Mouse (Mus musculus) monocyte, adult 5-6 weeks (primary cell): Measurements from ENCODE around the gene Chst8. TPM values are rescaled to one million over a fixed set of nuclear protein-coding genes. Genes with fewer than 3 reads are reported as not detected.

ENCODE experiments used
- ATAC-seq: fragments of 153-309, 156-312 bp; replicated peaks from 2 replicates; pipeline ENCODE4 v1.8.0; 2017; ENCODE audit warnings: mild to moderate bottlenecking; ENCODE audit not compliant: low TSS enrichment, insufficient number of reproducible peaks, severe bottlenecking, poor library complexity, low FRiP score
- total RNA-seq: library from RNA; stranded (forward); fragments of 200-1000, 200-491, 200-594 nt; gene quantifications from 3 replicates; pipeline ENCODE4 v1.2.3, GENCODE M21; 2017

Chst8 gene
- total RNA-seq, 1 experiment from 2014 or later, result not detected

DNA sequence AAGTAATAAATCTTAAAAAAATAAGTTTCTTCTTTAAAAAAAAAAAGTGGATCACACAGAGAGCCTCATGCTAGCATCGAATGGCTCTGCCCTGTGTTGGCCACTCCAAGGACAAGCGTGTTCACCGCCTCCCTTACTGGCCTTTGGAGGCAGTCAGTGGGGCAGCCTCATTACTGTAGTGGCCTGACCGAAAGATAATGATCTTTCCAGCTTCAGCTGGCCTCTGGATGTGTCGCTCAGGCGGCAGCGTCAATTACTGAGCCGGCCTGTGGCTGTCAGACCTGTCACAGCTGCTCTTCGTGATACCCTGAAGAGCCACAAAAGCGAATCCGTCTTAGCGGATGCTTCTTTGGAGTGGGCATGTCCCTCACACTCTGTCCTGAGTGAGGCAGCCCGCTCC lies 122.4 kb downstream of the Chst8 start:
- no peak for ATAC-seq

DNA sequence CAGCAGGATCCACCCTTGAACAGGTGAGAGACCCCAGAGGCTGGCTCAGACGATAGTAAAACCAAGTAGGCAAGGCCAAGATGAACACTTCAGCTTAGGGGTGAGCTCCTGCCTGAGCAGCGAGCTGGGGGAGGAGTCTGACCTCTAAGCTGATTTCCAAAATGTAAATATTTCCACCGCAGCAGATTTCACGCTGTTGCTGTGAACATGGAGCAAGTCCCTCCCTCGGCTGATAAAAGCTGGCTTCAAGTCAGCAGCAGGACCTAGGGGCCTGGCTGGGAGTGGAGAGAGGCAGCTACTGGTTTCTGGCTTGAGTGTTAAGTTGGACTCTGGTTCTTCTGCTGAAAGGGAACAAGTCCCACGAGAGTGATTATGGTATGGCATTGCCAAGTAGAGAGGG lies 123.5 kb downstream of the Chst8 start:
- no peak for ATAC-seq

DNA sequence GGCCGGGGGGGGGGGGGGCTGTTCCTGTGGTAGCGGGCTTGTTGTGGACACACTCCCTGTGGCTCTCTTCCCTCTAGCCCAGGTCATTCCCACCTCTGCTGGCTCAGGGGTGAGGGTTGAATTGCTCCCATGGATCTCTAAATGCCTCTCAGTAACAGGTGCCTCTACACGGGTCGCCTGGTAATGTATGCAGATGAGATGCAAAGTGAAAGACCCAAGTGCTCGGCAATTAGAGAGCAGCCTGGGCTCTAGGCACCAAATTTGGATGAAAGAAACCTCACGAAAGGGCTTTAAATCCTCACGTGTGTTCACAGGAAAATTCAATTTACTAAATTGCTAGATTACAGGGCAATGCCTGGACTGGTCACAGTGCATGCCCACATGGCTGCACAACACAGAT lies 126.7 kb downstream of the Chst8 start:
- ATAC-seq, result no peak

DNA sequence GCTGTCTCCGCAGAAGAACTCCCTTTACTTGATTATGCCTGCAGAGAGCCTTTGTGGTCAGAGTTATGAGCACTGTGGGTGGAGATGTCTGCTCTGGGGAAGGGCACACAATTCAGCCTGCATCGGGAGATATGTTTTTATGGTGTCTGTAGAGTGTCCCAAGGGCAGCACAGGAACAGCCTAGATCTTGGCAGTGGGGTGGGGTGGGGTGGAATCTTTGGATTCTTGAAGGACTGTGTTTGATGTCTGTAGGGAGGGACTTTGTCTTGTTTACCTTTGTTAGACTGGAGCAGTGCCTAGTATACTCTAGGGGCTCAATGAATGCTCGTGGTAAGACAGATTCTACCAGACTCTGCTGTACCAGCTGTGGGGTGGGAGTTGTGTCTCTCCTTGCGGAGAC lies 127.3 kb downstream of the Chst8 start:
- no peak for ATAC-seq

DNA sequence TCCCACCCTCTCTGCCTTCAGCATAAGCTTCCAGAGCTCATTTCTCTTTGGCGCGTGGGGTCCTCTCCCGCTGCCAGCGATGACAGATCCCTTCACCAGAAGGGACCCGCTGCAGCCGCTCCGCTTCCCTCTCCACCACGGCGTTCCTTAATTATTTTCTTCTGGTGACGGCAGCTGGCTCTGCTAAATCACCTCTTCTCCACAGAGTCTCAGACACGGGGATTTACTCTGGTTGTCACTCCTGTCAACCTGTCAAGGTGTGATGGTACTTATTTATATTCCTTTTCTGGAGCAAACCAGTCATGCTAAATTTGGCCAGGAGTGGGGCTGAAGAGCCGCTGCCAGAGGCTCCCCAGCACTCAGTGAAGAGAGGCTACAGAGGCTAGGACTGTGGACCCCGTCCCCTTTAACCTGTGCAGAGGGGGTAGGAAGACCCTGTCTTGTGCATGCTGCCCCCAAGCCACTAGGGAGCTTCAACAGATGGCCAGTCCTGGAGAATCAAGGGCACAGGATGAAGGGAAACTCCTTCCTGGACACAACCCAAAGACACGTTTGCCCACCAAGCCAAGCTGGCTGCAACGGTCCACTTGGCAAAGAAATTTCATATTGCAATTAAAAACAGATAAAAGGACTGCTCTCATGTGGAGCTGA lies 131.6 kb downstream of the Chst8 start:
- ATAC-seq, result no peak

DNA sequence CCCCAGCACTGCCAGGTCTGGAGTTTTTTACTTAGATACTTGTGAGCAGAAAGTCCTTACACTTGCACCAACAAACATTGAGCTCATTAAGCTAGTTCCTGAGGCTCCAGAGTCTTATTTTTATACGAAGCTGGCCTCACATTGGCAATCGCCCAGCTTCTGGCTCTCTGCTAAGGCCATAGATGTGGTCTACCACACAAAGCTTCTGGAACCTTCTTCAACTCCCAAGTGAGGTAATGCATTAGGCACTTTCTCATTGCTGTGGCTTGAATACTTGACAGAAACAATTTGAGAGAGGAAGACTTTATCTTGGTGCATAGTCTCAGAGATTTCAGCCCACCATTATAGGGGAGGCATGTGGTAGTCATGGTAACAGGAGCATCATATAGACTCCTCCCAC lies 132.6 kb downstream of the Chst8 start:
- ATAC-seq, result no peak

DNA sequence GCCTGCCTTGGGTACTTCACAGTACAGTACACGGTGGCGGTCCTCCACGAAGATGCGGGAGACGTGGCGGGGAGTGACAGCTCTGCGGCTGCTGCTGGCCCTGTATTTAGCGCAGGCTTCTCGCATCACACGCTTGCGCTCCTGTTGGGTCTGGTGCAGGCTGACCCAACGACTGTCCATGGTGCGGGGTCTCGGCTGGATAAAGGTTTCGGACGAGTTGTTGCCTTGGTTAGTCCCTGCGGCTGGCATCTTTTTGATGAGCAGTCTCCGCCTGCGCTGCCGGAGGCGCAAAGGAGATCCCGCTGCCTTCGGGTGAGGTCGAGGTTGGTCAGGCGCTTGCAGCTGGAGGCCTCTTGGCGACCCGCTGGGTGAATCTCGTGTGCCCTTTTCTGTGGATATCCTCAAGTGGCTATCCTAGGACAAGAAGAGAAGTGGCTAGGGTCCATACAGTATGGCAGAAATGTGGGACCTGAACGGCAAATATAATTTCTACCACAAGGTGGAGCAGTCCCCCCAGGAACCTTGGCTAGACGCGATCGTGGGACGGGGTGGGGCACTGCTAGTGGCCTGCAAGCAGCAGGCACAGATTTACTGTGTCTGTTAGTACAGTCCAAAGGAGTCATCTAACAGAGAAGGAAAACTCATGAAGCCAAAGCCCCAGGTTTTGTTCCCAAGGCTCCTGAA lies 136.5 kb downstream of the Chst8 start:
- ATAC-seq, result no peak

DNA sequence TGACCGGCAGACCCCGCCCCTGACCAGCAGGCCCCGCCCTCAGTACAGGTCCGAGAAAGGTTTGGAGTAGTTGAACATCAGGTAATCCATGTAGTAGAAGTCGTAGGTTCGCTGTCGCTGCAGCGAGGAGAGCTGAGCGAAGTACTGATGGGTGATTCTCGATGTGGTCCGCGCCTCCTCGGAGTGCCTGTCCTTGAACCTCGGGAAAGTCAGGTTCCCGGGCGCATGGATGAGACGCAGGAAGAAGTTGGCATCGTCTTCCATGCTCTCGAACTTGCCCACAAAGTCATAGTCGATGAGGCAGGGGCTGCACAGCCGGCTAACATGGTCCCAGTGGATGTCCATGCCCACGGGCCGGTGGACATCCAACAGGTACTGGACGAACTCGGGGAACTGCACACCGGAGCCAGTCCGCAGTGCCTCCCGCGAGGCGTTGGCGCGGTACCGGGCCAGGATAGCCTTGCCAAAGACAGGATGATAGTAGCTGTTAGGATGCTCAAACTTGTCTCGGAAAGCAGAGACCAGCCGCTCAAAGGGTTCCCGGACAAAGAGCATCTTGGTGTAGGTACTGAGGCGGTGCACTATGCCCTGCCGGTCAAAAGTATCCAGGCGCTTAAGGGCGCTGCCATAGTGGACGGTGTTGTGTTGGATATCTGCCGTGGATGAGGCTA lies 137.3 kb downstream of the Chst8 start:
- ATAC-seq, result no peak

DNA sequence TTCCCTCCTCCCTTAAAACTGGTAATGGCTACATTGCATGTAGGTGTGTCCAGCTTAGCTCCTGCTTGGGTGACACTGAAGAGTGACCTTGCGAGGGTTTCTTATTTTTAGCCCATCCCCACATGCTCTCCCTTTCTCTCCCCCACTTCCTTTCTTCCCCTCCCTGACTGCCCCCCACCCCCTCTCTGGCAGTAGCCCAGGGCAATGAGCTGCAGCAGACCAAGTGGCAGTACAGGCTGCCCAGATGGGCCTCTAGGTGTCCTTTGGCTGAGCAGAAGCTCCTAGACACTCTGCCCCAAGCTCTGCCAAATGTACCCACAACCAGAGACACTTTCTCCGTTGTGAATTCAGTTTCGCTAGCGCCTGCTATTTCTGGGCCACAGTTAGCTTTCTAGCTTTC lies 139.6 kb downstream of the Chst8 start:
- ATAC-seq, result no peak

DNA sequence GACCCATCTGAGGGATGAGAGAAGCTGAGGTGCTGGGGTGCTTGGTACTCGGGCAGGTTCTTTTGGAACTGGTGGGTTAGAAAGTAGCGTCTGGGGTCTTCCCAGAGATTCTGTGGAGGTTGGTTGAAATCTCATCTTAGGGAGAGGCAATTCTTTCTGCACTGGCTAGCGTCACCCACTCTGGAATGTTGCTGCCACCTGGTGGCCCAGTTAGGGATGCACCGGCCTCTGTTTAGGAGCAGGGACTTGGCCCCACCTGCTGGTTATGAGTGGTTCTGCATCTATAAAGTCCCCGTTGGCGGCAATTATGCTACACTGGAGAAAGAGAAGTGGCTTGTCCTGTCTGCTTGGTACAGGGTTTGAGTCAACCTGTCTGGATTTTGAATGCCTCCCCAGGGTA lies 140.6 kb downstream of the Chst8 start:
- ATAC-seq, result peak; percentile 86

DNA sequence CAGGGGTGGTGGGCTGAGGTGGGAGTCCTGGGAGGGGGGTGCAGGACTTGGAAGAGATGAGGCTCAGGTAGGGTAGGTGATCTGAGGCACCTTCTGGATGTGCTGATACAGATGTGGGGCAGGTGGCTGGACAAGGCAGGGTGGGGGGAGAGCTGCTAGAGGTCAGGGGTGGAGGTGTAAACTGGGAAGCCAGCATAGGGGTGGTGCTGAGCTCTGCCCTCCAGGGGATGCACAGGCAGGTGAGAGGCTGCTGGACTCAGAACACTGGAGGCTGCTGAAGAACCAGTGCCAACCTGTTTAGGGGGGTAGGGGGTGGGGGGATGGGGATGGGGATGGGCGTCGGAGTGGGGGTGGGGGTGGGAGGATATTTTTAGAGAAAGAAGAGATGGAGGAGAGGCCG lies 141.7 kb downstream of the Chst8 start:
- ATAC-seq, result no peak

DNA sequence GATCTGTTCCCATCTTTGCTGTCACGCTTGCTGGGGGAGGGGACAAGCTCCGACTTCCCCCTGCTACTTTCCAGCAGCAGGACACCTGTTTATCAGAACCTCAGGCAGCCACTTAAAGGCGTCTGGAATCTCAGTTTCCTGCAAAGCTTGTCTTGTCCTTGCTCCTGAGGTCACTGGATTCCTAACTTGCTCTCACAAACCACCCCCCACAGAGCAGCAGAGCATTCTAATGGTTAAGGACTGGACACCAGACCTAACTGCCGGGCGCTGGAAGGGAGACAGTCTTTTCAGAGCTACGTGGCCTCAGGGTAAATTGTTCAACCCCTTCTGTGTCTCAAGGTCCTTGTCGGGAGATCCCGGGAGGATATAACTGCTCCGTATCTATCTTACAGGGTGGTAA lies 143.2 kb downstream of the Chst8 start:
- no peak for ATAC-seq

DNA sequence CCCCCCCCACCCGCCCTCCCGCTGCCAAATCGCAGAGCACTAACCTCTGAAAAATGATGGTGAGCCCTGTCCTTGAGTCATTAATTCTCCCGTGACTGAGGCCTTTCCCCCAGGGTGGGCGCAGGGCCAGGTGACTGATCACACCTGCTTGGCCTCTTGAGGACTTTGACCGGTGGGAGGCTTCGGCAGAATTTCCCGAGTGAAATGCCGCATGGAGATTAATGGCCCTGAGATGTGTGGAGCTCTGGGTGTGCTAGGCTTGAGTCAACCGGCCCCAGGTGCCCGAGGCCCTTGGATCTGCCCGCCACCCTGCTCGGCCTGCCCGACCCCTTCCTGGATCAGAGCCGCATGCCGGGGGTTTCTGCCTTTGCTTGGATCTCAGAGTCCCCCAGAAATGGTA lies 144.6 kb downstream of the Chst8 start:
- ATAC-seq, result no peak

DNA sequence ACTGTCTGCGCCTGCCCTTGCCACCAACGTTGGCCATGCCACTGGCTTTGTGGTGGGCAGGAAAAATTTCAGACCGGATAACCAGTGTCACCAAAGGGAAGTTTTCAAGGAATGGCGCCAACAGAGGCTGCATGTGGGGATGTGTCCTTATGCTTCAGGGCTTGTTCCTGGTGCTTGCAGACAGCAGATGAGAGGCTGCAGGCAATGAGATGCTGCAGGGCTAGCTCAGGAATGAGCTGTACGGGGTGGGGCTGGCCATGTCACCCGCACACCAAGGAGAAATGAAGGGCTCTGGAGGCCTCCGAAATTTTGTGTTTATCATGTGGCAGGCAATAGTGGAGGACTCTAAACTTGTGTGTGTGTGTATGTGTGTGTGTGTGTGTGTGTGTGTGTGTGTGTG lies 149.4 kb downstream of the Chst8 start:
- no peak for ATAC-seq

DNA sequence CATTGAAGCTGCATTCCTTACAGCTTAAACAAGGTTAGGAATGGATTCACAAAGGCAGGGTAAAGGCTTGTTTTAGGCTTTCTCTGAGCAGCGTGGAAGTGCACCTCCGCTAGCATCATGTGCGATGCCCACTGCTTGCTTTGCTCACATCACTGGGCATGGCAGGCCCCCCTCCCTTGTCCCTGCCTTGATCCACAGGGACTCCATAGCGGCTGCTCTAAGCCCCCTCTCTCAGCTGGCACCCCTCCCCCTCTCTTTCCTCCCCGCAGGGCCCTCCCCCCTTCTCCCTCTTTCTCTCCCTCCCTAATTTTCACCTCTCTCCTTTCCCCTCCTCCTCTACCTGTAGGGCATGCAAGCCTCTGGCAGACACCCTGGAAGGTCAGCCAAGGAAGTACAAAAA lies 150.3 kb downstream of the Chst8 start:
- no peak for ATAC-seq

DNA sequence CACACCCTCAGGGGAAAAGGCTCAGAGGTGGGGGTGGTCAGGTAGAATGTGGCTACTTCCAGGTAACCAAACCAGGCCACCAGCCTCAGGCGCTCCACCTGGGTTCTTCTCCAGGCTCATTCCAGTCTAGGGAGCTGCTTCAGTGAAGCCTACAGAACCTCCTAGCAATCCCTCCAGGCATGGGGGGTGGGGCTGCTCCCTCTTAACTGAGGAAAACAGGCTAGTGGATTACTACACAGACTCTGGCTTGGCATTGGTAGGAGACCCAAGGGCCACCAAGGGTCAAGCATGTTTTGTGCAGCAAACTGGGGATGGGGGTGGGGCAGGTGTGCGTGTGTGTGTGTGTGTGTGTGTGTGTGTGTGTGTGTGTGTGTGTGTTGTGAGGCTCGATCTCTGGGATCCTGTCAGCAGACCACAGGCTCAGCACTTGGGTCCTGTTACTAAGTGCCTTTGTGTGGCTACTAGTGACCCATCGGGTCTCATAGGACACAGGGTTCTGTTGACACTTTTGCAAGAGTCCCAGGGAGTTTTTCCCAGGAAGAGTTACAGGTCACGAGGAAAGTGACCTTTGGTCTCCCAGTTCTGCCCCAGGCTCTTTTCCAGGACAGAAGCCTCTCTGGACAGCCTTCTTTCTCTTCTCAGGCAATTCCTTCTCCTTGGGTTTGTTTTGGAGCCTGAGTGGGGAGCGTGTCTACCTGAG lies 153.0 kb downstream of the Chst8 start:
- no peak for ATAC-seq

DNA sequence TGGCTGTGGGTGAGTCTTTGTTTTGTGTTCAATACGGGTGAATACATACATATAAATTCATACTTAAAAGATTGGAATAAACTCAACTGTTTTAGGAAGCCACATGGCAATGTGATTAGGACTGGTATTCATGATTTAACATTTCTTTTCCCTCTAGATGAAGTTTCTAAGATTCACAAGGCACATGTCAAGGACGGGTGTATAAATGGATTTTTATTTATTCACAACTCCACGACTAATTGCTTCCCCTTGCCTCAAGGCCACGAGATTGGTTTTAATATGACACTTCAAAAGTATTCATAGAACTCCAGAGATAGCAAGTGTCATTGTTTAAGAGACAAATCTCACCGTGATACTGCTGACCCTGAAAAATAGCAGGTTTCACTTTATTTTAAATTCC lies 155.9 kb downstream of the Chst8 start, which contains the start of gene Kctd15:
TSS of gene Kctd15 (minus strand) at position 101 of the 400 bp plus-strand sequence.
- no peak for ATAC-seq

DNA sequence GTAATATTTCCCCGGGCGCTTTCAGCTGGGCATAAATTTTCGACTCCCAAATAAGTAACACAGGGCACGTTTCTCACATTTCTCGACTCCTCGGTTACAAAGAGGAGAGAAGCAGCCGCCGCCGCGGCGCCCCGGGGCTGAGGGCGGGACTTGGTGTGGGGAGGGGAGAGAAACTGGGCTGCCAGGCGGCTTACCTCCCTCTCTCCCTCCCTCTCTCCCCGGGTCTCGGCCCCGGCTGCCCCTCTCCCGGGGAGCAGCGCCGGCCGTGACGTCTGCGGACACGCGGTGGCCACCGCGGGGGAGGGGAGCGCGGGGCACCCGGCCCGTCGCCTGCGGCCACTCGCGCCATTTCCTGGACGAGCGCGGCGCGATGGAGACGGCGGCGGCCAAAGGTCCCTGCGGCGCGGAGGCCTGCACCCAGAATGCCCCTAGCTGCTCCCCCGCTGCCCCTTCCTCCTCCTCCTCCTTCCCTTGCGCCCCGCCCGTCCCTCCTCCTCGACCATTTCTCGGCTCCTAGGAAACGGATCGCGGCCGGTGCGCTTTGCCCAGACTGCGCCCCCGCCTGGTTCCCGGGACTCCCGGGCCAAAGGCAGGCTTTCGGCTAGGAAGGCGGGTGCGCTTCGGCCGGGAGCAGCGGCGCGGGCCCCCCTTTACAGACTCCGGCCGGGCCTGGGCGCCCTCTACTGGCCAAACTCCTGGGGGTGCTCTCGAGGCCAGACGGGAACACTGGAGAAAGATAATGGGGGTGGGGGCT lies 157.2 kb downstream of the Chst8 start:
- no peak for ATAC-seq
